Mouse (Mus musculus) liver, adult 2 months (tissue): ENCODE measurements around the gene Tbca.

Experiments used
- CTCF ChIP-seq: fragments of 200-500 bp; IDR thresholded peaks from 2 replicates; pipeline ENCODE4 v1.5.1; 2011; ENCODE audit warnings: low read depth, low read length, control low read depth
- POLR2A ChIP-seq: fragments of 200-500 bp; IDR thresholded peaks from 2 replicates; pipeline ENCODE4 v1.6.1; 2011; ENCODE audit warnings: low read length, control low read depth; ENCODE audit not compliant: insufficient read depth; ENCODE audit errors: extremely low read depth

DNA sequence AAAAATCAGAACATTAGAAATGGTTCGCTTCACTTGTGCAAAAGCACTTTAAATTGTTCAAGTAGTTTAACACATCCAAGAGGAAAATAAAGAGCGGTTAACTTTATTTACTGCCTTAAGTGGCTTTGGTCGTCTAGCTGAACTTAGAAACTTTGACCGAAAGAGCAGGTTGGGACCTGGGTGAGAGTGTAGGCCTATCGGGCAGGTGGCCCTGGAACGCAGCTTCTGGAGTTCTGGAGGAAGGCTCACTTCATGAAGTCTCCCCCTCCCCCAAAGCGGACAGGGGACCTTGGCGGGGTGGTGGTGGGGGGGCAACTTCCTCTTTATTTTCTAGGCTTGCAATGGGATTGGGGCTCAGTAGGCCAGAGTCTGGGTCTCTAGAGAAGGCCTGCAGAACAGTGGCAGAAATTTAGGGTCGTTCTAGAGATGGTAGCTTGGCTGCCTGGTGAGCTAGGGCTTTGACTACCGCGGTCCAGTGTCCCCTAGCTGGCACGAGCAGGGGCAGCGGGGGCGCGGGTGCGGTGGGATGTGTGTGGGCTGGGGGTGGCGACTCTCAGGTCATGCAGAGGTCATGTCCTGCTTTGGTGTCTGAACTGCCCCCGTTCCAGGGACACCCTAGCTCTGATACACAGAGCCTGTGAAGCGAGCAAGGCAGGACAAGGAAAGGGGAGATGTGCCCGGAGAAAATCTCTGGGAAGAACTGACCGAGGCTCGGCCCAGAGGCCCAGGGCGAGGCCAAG, 86.1 kb downstream of the Tbca start:
- TF ChIP-seq CTCF (no peak), POLR2A (no peak)
